Mouse (Mus musculus): ENCODE measurements at regions not wholly inside any gene's neighbourhood (a gene's known extent, or its start where the extent isn't known, plus 50 kb on each side); places are given as distances from the start of the nearest gene placed in this dataset.

DNA sequence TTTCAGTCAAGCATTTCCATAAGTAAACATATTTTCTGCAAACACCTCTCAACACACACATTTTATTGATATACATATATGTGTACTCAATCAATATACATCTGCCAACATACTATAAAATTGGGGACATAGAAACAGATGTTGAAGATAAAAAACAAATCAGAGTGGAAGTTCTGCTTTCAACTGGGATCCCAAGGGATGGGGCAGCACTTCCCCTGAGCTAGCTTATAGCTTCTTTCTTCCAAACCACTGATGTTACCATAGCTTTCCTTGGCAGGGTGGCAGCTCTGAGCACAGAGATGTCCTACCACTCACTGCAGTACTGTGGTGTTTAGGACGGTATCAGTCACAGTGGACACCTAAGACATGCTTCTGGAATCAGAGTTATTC, 75.4 kb upstream of the Lnx1 start:
- H3K9ac ChIP-seq (replicated peaks) = no peak overlapping the region
- H3K4me2 ChIP-seq (replicated peaks) = no peak overlapping the region
- no peaks in the 10 kb centered on the region for H3K4me1 ChIP-seq
- H3K27ac ChIP-seq (replicated peaks) = no peak overlapping the region
- WGBS = 89% methylated on average over 1 of the region's 1 CpGs
- H3K27me3 ChIP-seq = no peaks in the 10 kb centered on the region
- H3K4me3 ChIP-seq = no peak overlapping the region
- ATAC-seq (replicated peaks) = no peak
- H3K36me3 ChIP-seq = no peaks in the 10 kb centered on the region
- H3K9me3 ChIP-seq = no peaks in the 10 kb centered on the region

DNA sequence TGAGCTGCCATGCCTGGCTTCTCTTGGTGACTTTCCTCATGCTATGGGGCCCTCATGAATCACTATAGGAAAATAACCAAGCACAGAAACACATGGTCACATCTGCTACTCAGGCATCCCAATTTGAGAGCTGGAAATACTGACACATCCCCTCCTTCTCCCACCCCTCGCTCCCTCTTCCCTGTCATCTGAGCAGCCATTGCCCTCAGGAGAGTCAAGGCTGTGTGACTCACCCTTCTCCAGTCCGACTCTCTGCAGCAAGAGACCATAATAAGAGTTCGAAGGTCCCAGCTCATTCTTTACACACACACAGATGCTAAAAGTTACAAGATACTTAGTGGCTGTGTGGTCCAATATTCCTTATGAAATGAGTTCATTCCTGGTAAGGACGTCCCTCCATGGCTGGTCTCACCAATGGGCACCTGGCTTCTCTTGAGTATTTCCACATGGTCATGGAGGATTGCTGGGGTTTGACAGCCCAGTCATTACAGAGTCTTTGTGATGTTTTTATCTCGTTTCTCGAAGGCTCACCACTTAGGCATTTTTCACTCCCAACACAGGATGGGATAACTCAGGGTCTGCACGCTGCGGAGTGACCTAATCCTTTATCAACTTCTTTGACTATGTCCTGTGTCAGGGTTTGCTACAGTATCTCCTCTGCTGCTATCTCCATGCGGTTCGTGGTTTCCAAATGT, 74.8 kb upstream of the Lnx1 start:
- Histone ChIP-seq H3K36me3 (no peaks in the 10 kb centered on the region), H3K9me3 (no peaks in the 10 kb centered on the region), H3K27me3 (no peaks in the 10 kb centered on the region), H3K4me2 (replicated peaks) (no peak overlapping the region), H3K9ac (replicated peaks) (no peak overlapping the region), H3K27ac (replicated peaks) (no peak overlapping the region), H3K4me1 (no peaks in the 10 kb centered on the region), H3K4me3 (no peak overlapping the region)
- ATAC-seq (replicated peaks) = no peak
- WGBS = 90% methylated on average over 10 of the region's 10 CpGs

DNA sequence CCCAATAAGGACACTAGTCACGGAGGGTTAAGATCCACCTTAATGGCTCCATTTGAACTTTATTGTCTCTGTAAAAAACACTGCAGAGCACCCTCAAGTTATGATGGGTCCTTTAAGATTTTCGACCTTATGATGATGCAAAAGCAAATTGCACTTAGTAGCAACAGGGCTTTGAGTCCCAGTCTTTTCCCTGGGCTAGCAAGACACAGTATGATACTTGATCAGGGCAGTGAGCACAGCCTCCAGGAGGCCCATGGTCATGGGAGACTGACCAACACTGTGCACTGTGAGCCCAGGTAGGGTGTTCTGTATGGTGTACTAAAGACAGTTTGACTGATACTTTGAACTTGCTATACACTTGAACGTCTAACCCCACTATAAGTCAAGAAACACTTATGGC, 73.4 kb upstream of the Lnx1 start:
- Histone ChIP-seq H3K36me3 (no peaks in the 10 kb centered on the region), H3K9ac (replicated peaks) (no peak overlapping the region), H3K9me3 (no peaks in the 10 kb centered on the region), H3K4me1 (no peaks in the 10 kb centered on the region), H3K27me3 (no peaks in the 10 kb centered on the region), H3K4me2 (replicated peaks) (no peak overlapping the region), H3K27ac (replicated peaks) (no peak overlapping the region), H3K4me3 (no peak overlapping the region)
- ATAC-seq (replicated peaks) = no peak
- 86% methylated on average over 3 of the region's 3 CpGs for WGBS

DNA sequence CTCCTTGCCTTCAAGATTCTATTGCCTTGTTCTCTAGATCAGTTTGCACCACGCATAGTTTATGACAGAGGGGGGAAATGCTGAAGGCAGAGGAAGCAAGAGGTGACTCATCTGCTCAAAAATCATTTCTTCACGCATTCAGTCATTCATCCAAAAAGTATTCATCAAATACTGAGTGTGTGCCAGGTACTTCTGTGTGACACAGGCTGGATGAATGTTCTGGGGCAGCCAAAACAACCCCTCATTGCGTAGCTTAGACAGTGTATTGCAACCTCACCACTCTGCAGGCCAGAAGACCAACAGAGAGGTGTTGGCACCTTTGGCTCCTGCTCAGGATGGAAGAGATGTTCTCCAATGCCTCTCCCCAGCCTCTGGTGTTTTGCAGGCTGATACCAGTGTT, 72.9 kb upstream of the Lnx1 start:
- Histone ChIP-seq H3K9ac (replicated peaks) (no peak overlapping the region), H3K4me3 (no peak overlapping the region), H3K4me2 (replicated peaks) (no peak overlapping the region), H3K36me3 (no peaks in the 10 kb centered on the region), H3K27ac (replicated peaks) (no peak overlapping the region), H3K27me3 (no peaks in the 10 kb centered on the region), H3K4me1 (no peaks in the 10 kb centered on the region), H3K9me3 (no peaks in the 10 kb centered on the region)
- no peak for ATAC-seq (replicated peaks)
- 86% methylated on average over 3 of the region's 3 CpGs for WGBS

DNA sequence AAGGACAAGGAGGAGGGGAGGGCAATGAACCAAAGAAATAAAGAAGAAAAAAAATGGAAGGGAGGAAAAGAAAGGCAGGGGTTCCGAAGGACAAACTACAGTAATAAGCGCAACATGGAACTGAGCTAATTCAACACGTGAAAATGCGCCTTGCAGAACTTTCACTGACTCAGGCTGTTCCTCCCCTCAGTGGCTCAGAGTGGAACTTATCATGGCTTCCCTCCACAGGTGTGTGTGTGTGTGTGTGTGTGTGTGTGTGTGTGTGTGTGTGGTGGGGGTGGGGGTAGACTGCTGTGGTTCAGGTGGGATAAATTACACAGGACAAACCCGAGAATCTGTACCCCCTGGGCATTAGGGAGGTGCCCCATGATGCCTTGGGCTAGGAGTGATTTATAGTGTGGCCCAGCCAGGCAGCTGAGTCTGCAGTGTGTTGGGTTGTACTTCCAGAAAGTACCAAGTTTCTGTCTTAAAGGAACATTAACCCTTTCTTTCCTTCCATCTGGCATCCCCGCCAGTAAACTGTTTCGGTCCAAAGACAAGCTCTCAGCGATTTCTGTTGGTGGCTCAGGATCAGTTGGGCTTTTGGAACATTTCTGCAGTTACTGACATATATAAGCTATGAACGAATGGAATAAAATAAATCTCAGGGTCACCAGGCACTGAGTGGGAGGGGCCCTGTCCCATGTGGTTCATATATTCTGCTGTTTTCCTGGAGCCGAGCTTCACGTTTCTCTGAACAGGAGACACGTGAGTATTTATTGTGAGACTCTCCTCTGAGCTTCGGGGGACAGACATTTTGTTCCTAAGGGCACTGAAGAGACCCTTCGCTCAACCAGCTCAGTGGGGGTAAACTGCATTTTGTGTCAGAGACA, 71.1 kb upstream of the Lnx1 start:
- no peaks in the 10 kb centered on the region for H3K36me3 ChIP-seq
- H3K9me3 ChIP-seq = no peaks in the 10 kb centered on the region
- no peak overlapping the region for H3K27ac ChIP-seq (replicated peaks)
- WGBS = 86% methylated on average over 14 of the region's 14 CpGs
- H3K4me1 ChIP-seq = no peaks in the 10 kb centered on the region
- H3K27me3 ChIP-seq = no peaks in the 10 kb centered on the region
- ATAC-seq (replicated peaks) = no peak
- no peak overlapping the region for H3K9ac ChIP-seq (replicated peaks)
- no peak overlapping the region for H3K4me2 ChIP-seq (replicated peaks)
- H3K4me3 ChIP-seq = no peak overlapping the region

DNA sequence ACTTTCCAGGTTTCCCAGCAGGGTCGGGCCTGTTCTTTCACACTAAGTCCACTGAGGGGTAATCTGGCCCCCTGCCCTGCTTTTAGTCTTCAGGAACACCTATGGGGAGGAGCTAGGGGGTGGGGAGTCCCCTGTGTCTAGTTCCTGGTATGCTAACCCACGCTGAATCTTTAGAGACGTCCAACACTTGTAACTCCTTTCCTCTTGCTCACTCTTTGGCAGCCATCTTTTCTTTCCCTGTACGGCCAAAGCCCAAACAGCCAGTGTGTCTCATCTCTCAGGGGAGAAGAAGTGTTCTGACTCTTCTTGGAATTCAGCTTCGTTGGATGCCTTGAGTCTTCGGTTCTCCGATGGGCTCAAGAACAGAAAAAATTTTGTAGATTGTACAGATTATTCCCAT, 68.4 kb upstream of the Lnx1 start:
- no peaks in the 10 kb centered on the region for H3K9me3 ChIP-seq
- no peak overlapping the region for H3K9ac ChIP-seq (replicated peaks)
- no peaks in the 10 kb centered on the region for H3K4me1 ChIP-seq
- no peaks in the 10 kb centered on the region for H3K27me3 ChIP-seq
- no peak overlapping the region for H3K27ac ChIP-seq (replicated peaks)
- no peaks in the 10 kb centered on the region for H3K36me3 ChIP-seq
- no peak for ATAC-seq (replicated peaks)
- no peak overlapping the region for H3K4me3 ChIP-seq
- WGBS = 85% methylated on average over 7 of the region's 7 CpGs
- no peak overlapping the region for H3K4me2 ChIP-seq (replicated peaks)

DNA sequence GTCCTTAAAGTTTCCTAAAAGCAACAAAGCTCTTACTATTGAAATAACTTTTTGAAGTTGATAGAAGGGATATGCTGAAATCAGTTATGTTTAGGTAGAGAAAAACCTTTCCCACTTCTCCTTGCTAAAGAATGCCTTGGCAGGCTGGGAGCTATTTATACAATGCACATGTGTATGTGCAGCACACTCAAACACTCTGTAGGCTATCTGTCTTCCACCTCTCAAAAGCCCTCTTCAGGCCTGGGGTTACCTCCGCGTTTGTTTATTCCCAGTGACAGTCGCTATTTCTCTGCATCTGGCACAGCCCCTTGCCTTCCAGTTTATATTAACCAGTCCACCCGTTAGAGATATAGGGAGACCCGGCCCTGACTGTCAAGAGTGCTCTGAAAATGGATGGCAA, 66.3 kb upstream of the Lnx1 start:
- H3K27me3 ChIP-seq = no peaks in the 10 kb centered on the region
- no peaks in the 10 kb centered on the region for H3K36me3 ChIP-seq
- H3K27ac ChIP-seq (replicated peaks) = no peak overlapping the region
- H3K4me1 ChIP-seq = peaks cover 7% of the 10 kb centered on the region; the same call in 1 of the 2 replicates
- ATAC-seq (replicated peaks) = no peak
- no peak overlapping the region for H3K4me2 ChIP-seq (replicated peaks)
- no peak overlapping the region for H3K9ac ChIP-seq (replicated peaks)
- 81% methylated on average over 5 of the region's 5 CpGs for whole genome bisulfite sequencing
- no peaks in the 10 kb centered on the region for H3K9me3 ChIP-seq
- H3K4me3 ChIP-seq = no peak overlapping the region

DNA sequence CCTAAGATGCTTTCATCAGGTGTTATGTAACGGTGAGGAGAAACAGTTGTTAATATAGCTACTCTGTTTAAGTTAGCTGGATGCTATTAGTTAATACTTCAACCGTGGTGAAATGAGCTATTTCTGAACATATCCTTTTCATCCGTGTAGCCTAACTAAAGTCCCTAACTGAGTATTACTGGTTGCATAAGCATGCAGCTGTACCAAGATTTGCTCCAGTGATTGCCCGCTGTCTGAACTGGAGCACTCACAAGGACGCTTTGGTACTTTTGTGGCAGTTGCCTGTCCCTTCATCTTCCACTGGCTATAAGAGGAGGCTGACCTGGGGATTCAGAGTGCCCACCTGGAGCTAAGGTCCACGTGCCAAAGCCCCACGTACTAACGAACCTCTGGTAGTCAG, 65.3 kb upstream of the Lnx1 start:
- WGBS = 65% methylated on average over 8 of the region's 8 CpGs
- H3K4me3 ChIP-seq = no peak overlapping the region

DNA sequence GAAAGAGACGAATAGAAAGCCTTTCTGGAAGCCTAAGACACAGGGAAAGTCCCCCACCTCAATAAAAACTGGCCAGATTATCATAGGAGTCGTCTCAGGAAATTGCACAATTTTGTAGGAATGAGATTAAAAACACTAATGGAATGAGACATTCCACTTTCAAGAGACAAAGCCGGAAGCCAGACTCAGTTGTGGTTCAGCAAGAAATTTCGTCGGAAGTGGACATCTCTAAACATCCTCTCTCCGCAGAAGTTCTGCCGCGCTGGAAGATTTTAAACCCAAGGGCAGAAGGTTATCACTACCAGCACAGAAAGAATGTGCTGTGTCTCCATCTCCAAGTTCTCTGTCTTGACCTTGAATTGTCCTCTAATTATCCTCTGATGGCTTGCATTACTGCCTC, 63.5 kb upstream of the Lnx1 start:
- H3K4me2 ChIP-seq (replicated peaks) = no peak overlapping the region
- H3K9me3 ChIP-seq = no peaks in the 10 kb centered on the region
- H3K27ac ChIP-seq (replicated peaks) = no peak overlapping the region
- no peaks in the 10 kb centered on the region for H3K36me3 ChIP-seq
- no peaks in the 10 kb centered on the region for H3K27me3 ChIP-seq
- H3K4me3 ChIP-seq = no peak overlapping the region
- 90% methylated on average over 8 of the region's 8 CpGs for WGBS
- no peak for ATAC-seq (replicated peaks)
- no peak overlapping the region for H3K9ac ChIP-seq (replicated peaks)
- peaks cover 7% of the 10 kb centered on the region; the same call in 1 of the 2 replicates for H3K4me1 ChIP-seq

More for the DNA sequence above, 65.3 kb upstream of the Lnx1 start:
- Histone ChIP-seq H3K9ac (replicated peaks) (no peak overlapping the region), H3K27ac (replicated peaks) (no peak overlapping the region), H3K36me3 (no peaks in the 10 kb centered on the region), H3K27me3 (no peaks in the 10 kb centered on the region), H3K4me2 (replicated peaks) (no peak overlapping the region), H3K4me1 (peaks cover 7% of the 10 kb centered on the region; the same call in 1 of the 2 replicates), H3K9me3 (no peaks in the 10 kb centered on the region)
- no peak for ATAC-seq (replicated peaks)

DNA sequence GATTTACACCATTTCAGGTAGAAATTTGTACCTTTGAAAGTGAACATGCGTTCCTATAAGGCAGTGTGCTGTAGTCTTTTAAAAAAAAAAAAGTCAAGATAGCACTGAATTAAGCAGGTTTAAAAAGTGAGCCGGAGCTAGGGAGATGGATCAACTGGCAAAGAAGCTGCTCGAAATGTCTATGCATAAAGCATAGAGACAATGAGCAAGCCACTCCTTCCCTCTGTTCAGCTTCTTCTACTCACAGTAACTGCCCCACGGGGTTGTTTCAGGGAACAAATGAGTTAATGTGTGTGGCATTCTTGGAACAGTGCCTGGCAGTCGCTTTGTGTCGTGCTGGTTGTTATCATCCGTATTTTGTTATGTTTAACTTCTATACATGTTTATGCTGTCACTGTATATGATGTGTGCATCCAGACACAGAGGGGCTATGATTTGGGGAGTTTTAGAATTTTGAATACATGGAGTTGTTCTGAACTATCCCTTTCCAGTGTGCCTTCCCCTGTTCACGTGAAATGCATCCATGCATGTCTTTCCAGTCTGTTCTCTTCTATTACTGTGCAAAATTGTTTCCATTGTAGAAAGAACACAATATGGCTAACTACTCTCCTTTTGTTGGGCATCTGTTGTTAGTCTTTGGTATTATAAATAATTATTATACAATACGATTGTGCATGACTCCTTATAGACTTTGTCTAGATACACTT, 62.5 kb upstream of the Lnx1 start:
- no peaks in the 10 kb centered on the region for H3K27me3 ChIP-seq
- H3K4me3 ChIP-seq = no peak overlapping the region
- no peak overlapping the region for H3K9ac ChIP-seq (replicated peaks)
- no peak for ATAC-seq (replicated peaks)
- no peak overlapping the region for H3K27ac ChIP-seq (replicated peaks)
- peaks cover 7% of the 10 kb centered on the region; the same call in 1 of the 2 replicates for H3K4me1 ChIP-seq
- H3K36me3 ChIP-seq = no peaks in the 10 kb centered on the region
- no peaks in the 10 kb centered on the region for H3K9me3 ChIP-seq
- no peak overlapping the region for H3K4me2 ChIP-seq (replicated peaks)
- WGBS = 22% methylated on average over 9 of the region's 9 CpGs

DNA sequence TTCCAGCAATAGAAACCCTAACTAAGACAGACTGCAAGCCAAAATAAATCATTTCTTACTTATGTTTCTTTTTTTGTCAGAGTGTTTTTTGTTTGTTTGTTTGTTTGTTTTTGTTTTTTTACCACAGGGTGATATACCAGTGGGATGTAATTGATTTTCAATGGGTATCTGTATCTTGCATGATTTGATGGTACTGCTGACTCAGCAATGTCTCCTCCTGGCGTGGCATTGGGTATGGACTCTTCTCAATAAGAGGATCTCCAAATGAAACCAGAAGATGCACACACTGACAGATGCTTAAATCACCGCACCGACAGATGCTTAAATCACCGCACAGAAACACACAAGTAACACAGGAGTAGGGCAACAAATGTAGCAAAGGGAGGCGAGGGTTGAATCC, 54.8 kb upstream of the Lnx1 start:
- no peak for ATAC-seq (replicated peaks)
- WGBS = 94% methylated on average over 5 of the region's 5 CpGs

DNA sequence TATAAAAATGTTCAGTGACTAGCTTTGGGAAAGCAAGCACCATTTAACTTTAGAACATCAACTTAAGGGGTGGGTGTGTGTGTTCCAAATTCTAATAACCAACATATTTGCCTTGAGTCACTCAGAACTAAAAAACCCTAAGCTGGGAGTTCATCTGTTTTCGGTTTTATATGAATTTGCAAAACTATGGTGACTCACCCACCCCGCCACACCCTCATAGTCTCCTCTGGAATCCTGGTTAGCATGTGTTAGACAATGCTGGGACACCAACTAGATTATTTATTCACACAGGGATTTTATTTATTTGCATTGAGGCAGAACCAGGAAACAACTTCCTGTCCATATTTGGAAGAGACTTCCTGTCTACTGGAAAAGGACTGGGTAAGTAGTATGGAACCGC, 50.2 kb upstream of the Lnx1 start:
- Histone ChIP-seq H3K4me3 (no peak overlapping the region), H3K4me2 (replicated peaks) (no peak overlapping the region), H3K27me3 (no peaks in the 10 kb centered on the region), H3K4me1 (no peaks in the 10 kb centered on the region), H3K9me3 (no peaks in the 10 kb centered on the region), H3K36me3 (no peaks in the 10 kb centered on the region), H3K9ac (replicated peaks) (no peak overlapping the region), H3K27ac (replicated peaks) (no peak overlapping the region)
- 89% methylated on average over 3 of the region's 3 CpGs for WGBS
- ATAC-seq (replicated peaks) = no peak

More for the DNA sequence above, 54.8 kb upstream of the Lnx1 start:
- H3K4me1 ChIP-seq = no peaks in the 10 kb centered on the region
- H3K4me3 ChIP-seq = no peak overlapping the region
- no peaks in the 10 kb centered on the region for H3K9me3 ChIP-seq
- no peak overlapping the region for H3K27ac ChIP-seq (replicated peaks)
- H3K4me2 ChIP-seq (replicated peaks) = no peak overlapping the region
- H3K9ac ChIP-seq (replicated peaks) = no peak overlapping the region
- H3K27me3 ChIP-seq = no peaks in the 10 kb centered on the region
- no peaks in the 10 kb centered on the region for H3K36me3 ChIP-seq
